Mouse (Mus musculus) urinary bladder, postnatal 36 days (tissue): ENCODE data around the gene Prss35.

Experiments
- DNase-seq, 2 experiments: peaks; one replicate each; pipeline ENCODE4 v3.0.0; 2022; ENCODE audit warnings: low spot score in 2 of 2, mixed read lengths in 1 of 2

Prss35 gene

DNA sequence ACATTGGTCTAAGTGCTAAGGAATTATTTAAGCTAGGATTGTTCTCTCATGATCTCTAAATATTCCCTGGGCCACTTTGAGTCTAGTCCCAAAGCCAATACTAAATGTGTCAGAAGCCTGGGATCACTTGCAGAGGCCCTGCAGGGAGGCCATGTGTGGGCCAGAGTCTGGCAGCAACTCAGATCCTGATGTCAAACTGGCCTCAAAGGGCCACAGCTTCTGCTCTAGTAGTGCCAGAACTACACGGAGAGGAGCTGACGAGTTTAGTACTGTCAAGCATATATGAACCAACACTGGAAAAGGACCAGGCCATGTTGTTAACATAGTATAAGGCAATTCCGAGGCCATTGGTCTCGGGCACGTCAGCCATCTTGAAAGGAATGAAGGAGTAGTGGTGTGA lies 54.7 kb downstream of the Prss35 start:
- DNase-seq, result no peak

DNA sequence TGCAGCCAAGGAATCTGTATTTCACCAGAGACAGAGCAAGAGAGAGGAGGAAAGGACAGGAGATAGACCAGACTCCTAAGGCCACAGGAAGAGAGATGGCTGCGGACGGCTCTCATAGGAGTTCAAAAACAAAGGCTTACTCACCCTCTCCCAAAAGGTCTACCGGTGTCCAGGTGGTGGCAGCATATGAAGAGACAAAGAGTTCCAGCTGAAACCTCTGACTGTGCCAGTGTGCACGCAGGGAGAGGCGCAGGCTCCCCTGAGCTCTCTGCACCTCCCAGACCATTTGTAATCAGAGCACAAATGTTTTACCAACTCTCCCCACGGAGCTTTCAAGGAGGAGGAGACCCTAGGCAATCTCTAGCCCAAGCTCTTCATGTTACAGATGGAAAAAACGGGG lies 55.2 kb downstream of the Prss35 start:
- DNase-seq, result no peak

GRCm38 (mm10) chr9:86799099-86799498 lies 55.6 kb downstream of the Prss35 start:
- no peak for DNase-seq

- no peak for DNase-seq
These were observed 57.2 kb downstream of the Prss35 start for GRCm38 (mm10) chr9:86800600-86801163.
